Mouse (Mus musculus) right cerebral cortex, postnatal 4 days (tissue): ENCODE measurements around the gene 3110082I17Rik.
"Not testable (repeated sequence)": the region's sequence is repeated elsewhere in the genome, so short reads cannot be mapped to it uniquely, and the experiment has no call there.

Experiments used
- DNase-seq: peaks from one replicate; pipeline ENCODE4 v3.0.0-alpha.2; 2022

Gene 3110082I17Rik

DNA sequence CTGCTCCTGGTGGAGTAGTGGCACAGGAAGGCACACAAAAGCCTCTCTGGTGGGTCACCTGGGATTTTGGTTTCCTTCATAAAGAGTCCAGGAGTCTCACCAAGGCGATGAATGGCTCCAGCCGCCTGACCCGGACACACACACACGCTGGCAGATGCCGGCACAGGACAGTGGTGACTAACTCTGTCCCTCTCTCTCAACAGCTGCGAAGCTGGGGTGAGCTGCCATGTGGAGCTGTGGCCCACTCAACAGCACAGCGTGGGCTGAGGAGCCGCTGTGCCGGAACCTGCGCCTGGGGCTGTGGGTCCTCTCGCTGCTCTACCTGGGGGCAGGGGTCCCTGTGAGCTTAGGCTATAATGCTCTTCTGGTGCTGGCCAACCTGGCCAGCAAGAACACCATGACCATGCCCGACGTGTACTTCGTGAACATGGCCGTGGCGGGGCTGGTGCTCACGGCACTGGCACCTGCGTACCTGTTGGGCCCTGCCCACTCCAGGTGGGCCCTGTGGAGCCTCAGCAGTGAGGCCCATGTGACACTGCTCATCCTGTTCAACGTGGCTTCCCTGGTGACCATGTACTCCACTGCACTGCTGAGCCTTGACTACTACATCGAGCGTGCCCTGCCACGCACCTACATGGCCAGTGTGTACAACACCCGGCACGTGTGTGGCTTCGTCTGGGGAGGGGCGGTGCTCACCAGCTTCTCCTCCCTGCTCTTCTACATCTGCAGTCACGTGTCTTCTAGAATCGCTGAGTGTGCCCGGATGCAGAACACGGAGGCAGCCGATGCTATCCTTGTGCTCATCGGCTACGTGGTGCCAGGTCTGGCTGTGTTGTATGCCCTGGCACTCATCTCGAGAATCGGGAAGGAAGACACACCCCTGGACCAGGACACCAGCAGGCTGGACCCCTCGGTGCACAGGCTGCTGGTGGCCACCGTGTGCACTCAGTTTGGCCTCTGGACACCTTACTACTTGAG is 67.8 kb downstream of the 3110082I17Rik start:
- no peak for DNase-seq

DNA sequence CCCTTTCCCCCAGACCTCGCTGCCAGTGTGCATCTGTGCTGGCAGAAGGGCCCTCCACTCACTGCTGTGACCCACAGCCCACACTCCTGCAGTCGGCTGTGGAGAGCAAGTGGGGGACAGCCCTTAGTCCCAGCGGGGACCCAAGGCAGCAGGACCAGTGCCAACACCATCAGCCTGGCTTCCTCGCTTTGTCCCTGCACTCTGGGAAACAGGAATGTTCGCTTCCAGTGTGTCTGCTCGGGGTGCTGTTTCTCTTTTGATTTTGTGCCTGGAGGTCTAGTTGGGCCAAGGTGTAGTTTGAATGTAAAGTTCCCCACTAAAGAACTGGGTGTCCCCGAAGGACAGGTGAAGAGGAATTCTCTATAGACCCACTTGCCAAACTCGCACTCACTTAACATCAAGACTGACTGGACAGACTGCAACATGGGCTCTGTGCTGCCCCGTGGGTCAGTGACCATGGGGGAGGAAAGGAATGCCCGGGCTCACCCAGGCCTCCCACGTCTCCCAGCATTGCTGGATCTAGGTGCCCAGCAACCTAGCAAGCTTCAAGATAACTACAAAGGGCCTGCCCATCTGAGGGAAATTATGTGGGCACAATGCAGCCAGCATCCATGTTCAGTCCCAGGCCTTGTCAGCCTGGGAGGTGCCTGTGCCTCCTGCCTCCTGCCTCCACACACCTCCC is 68.9 kb downstream of the 3110082I17Rik start:
- no peak for DNase-seq

DNA sequence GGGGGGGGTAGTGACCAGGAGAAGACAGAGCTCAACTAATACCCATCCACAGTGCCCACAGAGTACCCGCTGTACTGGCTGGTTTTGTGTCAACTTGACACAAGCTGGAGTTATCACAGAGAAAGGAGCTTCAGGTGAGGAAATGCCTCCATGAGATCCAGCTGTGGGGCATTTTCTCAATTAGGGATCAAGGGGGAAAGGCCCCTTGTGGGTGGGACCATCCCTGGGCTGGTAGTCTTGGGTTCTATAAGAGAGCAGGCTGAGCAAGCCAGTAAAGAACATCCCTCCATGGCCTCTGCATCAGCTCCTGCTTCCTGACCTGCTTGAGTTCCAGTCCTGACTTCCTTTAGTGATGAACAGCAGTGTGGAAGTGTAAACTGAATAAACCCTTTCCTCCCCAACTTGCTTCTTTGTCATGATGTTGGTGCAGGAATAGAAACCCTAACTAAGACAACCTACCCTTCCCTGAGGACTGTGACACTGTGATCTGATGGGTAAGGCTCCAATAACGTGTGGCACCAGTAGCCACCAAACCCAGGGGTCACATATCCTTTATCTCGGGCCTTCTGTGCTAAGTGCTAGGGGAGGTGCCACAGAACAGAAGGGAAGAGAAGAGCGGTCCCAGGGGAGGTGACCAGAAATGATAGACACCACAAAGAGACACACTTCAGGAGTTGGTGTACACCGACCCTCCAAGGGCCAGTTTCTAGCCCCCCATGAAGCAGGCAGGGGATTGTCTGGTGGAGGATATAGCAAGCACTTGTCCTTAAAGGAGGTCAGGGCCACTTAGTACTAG is 69.8 kb downstream of the 3110082I17Rik start:
- not testable (repeated sequence) for DNase-seq

DNA sequence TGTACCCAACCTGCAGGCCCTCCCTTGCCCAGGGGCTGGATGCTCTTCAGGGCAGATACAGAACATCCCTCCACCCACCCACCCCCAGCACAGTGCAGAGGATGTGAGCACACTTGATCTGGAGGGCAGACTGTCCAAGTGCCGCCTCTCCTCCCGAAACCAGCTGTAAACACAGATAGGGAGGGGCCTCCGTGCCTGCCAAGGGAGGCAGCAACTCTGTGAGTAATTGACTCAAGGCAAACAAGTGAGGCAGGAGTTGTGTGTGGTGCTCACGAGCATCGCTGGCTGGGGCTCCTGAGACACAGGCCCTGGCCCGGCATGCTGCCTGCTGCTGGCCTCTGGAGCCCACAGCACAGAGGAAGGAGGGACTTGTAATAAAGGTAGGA is 70.7 kb downstream of the 3110082I17Rik start:
- DNase-seq, result peak; percentile 29

DNA sequence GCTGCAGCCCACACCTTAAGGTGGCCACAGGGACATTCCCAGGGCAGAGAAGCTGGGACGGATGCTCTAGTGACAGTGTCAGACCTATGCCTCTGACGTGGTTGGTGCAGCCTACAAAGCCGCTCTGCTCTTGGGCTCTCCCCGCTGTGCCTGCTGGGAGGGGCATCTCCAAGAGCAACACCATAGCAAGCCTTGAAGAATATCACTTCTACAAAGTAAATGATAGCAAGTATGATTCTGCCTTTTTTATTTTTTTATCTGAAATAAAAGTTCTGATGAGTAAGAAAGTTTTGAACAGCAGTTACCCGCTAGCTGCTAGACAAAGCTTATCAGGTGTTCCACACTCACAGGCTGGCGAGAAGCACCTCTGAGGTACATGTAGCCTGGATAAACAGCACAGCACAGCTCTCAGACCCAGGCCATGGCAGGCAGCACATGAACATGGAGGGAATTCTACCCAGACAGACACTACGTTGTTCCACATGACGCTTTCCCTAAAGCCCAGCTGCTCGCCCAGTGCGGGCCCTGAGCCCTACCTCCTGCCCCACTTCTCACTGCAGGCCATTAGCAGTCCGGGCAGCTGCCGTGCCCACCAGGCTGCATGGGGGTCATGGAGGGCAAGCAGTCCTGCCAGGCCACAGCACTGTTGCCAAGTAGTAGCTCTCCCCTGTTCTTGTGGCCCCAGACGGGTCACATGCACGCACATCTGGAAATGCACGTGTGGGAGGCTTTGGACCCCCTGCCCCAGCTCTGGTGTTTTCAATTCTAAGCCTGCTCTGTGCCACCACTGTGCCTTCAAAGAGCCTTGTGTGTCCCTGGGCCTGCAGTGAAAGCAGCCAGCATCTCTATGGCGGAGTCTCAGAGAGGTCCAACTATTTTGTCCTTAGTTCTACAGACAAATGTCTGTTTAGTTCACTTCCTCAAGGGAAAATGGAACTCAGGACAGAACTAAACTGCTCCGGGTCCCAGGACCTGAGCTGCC is 71.3 kb downstream of the 3110082I17Rik start:
- DNase-seq, result peak; percentile 41

DNA sequence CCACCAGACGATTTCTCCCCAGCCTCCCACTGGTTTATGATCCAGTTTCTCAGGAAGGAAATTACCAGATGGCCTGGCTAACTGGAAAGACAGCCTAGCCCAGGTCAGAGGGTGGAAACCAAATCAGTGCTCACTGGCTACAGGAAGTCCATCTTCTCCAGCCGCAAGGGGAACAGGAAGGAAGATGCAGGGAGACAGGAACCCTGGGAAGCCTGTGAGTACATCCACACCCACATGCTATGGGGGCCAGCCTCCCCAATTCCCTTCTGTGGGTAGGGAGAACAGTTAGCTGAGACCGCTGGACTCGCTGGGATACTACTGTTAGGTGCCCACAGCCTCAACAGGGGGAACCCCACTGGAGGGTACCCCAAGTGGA is 72.1 kb downstream of the 3110082I17Rik start:
- no peak for DNase-seq

DNA sequence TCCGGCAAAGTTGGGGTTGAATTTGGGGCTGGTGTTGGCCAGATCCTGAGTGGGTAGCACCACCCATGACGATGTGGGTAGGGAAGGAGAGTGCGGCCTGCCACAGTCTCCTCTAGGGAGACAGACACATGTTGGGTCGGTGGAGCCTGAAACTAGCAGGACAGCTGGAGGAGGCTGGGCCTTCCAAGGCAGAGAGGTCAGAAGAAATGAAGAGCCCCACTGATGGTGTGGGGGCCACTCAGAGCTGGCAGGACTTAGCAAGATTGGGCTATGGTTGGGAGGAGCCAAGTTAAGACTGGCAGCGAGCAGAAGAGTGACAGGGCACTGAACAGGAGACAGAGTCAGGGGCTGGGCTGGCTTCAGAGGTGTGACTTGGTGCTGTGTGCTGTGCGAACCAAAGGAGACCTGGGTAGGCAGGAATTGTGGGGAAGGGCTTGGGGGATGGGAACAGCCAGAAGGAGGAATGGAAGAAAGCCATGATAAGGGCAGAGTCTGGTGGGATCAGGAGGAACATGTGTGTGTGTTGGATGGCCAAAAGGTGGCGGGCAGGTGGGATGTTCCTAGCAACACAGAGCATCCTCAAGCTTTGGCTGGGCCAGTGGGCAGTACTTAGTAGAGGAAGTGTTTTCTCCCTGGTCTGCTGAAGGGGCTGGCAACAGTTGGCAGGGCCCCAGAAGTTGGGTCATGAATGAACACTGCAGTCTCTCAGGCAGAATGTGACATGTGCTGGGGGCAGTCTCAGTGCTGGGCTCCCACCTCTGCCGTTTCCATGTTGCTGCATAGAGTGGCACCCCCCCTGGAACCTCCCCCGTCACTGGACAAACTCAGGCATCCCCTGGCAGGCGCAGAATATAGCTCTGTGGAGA is 72.8 kb downstream of the 3110082I17Rik start:
- peak; percentile 59 for DNase-seq

DNA sequence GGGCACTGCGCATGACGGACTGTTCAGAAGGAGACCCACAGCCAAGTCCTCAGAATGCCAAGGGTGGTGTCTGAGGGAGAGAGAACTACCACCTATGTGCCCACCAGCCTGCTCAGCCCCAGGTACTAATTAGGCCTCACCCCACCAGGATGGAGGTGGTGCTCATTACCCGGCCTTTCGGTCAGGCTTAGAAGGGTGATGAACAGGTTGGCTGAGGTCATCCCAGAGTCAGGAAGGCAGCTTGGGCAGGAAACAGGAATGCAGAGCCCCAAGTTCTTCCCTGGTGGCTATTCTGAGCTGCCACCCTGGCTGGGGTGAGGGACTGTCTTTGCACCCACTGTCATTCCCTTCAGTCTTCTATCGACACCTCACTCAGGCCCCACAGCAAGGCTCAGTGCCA is 74.3 kb downstream of the 3110082I17Rik start:
- no peak for DNase-seq

- no peak for DNase-seq
Measured at GRCm38 (mm10) chr5:139384531-139384930, 75.8 kb downstream of the 3110082I17Rik start.

- no peak for DNase-seq
Measured at GRCm38 (mm10) chr5:139383234-139383633, 77.1 kb downstream of the 3110082I17Rik start.

- no peak for DNase-seq
Measured at GRCm38 (mm10) chr5:139382760-139383159, 77.6 kb downstream of the 3110082I17Rik start.

- DNase-seq, result no peak
Measured at GRCm38 (mm10) chr5:139381586-139382513, 78.5 kb downstream of the 3110082I17Rik start.

- peak; percentile 76 for DNase-seq
Measured at GRCm38 (mm10) chr5:139380385-139381248, 79.7 kb downstream of the 3110082I17Rik start.

- no peak for DNase-seq
Measured at GRCm38 (mm10) chr5:139379771-139380384, 80.4 kb downstream of the 3110082I17Rik start.

- DNase-seq, result no peak
Measured at GRCm38 (mm10) chr5:139378986-139379629, 81.2 kb downstream of the 3110082I17Rik start.

- no peak for DNase-seq
Measured at GRCm38 (mm10) chr5:139378271-139378556, 82.1 kb downstream of the 3110082I17Rik start.

DNA sequence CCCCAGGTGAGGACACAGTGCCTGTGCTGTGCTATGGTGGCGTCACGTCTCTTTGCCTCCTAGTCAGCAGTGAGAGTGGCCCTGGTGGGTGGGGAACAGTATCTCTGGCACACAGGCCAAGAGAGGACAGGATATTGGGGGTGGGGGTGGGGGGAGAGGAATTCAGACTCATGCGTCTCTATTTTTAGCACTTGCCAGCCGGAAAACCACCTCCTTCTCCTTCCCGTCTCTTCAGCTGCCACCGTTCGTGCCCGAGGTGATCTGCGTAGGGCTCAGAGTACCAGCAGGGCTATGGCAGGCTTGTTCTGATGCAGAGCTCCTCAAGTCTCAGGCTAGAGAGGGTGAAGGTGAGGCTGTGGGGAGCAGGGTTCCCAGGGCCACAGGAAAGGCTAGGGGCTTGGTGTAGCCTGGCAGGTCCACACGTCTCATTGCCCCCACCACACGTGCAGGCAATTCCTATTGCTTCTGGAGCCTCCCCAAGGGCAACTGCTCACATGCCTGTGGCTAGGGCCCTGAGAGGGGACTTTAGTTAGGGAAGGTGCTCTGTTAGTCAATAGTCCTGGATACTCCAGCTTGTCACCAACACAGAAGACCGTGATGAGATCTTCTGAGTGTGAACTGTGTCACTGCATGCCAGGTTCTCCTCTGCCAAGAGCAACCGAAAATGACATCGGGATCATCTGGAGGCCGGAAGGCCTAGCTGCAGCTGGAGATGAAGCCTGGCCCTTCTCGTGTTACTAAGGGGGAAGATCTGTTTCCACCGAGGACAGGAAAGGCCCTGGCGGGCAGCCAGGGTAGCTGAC is 82.7 kb downstream of the 3110082I17Rik start, which contains the start of gene Gpr146:
Gpr146 (plus strand) TSS at position 230 of the 803 bp plus-strand sequence.
- peak; percentile 45 for DNase-seq
